Mouse (Mus musculus) layer of hippocampus, adult 8-10 months (tissue): ENCODE measurements around the gene Sp6. TPM values are rescaled to one million over a fixed set of nuclear protein-coding genes. Genes with fewer than 3 reads are reported as not detected.

Source experiments
- DNase-seq, 2 experiments: peaks; one replicate each; pipeline ENCODE4 v3.0.0; 2022; ENCODE audit warnings: low spot score in 2 of 2
- total RNA-seq, 4 experiments: library from RNA; stranded (reverse); gene quantifications; 2 replicates each; pipeline ENCODE4 v1.2.4; 2022

Gene Sp6
- total RNA-seq, 4 experiments from 2014 or later: 0.83 to 1.7 (median 1.5) TPM

DNA sequence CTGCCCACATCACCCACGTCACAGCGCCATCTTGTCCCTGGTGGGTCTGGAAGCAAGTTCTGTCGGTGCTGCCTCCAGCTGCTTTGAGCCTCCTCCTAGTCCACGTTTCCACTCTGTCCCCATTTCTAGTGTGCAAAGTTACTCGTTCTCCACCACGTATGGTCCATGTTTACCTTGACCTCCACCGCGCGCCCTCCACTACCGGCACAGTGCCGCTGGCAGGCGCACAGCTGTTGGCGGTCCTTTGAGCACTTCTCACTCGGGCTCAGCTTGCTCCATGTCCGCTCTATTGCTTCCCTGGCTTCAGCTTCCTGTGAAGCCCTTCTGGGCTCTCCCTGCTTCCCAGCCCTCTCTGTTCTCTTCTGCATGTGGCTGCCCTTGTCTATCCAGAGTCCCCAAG is 31.7 kb upstream of the Sp6 start:
- DNase-seq: no peak

DNA sequence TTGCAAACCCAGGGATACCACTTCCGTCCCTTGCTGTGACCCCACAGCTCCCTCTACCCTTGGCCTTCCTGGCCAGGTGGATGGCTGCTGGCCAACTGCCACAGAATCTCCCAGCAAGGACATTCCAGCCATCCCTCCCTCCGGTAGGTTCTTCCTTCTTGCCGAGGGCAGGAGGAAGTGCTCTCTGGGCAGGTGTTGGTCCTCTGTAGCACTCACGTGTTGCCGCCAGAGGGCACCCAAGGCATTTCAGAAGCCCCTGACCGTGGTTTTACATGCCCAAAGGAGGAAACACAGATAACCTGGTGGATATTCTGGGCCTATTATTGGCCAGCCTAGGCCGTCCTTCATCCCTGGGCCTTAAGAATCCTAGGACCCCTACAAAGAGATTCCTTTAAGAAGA is 30.8 kb upstream of the Sp6 start:
- DNase-seq: peak; percentile 69 to 80

DNA sequence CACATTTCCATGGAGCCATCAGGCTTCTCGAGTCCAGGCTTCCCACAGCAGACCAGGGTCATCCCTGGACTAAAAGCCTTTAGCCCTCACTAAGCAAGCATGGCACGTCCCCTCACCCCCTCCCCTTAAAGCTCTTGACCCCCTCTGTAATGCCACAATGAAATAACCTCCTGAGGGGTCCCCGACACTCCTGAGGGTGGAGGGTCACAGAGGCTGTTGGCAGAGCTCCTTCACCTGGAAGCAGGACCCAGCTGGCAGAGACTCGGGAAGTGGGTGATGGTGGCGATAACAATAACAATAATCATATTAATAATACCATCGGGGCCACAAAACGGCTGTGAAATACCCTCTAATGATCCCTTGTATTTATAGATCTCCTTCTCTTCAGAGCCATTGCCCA is 30.3 kb upstream of the Sp6 start, which contains the start of gene Sp2:
Sp2 (minus strand) TSS at position 101 of the 400 bp plus-strand sequence.
- no peak for DNase-seq

DNA sequence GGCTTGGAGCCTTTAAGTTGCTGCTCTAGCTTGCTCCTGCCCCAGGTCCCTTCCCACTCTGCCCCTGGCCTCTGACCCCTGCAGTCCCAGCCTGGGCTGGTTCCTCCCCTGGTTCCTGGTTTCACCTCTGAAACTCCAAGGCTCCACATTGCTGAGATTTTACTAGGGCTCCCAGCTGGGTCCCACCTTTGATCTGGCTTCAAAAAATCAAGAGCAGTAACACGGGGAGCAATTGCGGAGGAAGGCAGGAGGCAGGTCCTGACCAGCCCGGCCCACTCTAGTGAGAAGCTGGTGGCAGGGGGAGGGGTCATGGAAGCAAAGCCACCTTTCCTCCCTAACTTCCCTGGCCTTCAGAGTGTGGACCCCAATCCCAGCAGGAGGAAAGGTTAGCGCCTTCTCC is 28.3 kb upstream of the Sp6 start:
- no peak for DNase-seq

DNA sequence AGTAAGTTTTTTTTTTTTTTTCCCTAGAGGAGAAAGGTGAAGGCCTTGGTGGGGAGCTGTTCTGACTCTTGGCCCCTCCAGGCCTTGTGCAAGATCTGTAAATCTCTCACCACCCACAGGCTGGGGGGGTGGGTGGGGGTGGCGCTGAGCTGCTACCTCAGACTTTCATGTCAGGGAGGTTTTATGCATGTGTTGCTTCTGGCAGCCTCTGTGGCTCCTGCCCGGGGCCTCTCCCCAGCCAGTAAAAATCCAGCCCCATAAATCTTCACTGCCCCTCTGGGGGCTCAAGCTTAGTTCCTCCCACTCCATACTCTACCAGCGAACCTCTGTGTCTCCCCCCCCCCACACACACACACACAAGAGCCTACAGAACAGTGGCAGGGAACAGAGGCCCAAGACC is 26.7 kb upstream of the Sp6 start:
- DNase-seq: no peak

DNA sequence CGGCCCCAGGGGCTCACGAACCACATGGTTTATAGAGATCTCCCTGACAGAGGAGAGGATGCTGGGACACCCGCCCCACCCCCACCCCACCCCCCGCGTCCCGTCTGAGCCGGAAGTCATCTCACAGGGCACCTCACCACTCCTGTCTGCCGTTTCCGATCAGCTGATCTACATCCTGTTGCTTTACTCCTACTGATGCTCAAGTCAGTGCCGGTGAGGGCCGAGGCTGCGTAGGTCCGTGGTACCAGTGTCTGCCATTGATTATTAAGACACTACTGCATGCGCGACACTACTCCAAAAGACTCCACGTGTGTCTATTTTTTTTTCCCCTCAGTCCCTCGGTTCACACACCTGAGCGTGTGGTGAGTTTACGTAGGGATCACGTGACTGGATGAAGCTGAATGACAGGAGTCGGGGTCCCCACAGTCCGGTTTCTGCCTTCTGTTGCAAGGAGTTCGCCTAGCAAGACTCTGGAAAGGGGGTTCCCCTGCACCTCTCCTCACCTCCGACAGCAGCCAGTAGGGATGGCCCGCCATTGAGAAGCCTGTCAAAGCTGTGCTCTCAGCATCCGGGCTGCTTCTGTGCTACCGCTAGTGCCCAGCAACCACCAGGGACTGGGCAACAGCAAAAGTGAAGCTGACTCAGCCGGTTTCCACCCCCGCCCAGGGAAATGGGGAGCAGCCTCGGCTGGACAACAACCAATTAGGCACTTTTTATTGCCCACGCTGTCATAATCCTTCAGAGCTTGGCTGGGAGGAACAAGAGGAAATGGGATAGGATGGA is 25.1 kb upstream of the Sp6 start:
- peak in 1 of 2 experiments; percentile 42 for DNase-seq

DNA sequence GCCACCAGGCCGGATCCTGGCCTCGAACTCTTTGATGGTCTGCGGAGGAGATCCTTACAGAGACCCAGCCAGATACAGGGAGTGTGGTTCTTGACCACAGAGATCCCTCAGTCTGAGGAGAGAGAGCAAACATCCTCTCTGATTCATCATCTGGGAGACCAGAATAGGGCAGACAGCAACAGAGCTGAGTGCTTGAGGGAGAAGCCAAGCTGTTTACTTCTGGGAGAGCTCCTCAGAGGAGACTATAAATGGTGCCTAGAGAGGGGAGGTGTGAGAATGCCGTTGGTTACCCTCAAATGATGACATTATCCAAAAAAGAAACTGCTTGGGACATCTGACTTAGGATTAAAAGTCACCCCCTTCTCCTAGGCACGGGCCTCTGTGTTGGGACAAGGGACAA is 21.7 kb upstream of the Sp6 start:
- no peak for DNase-seq

DNA sequence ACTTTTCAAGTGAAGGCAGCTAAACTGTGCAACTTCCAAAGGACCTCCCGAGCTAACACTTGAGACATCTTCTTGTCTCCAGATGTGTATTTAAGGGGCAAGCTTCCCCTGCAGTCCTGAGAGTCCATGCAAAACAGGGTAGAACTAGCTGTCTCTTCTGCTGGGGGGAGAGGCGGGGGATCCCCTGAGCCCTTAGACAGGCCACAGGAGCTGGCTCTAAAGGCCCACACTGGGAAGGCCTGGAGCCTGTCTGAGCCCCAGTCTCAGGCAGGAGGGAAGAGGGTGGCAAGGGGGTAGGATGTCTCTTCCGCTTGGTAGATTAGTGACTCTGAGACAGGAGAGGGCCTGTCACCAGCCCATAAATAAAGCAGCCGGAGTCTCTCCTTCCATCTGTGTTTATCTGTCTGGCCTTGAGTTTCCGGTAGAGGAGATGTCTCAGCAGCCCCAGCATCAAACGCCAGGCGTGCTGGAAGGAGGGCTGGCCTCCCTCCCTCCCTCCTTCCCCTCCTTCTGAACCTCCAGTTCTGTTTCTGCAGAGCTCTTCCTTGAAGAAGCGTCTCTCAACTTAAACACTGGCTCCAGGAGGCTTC is 20.4 kb upstream of the Sp6 start:
- no peak for DNase-seq

DNA sequence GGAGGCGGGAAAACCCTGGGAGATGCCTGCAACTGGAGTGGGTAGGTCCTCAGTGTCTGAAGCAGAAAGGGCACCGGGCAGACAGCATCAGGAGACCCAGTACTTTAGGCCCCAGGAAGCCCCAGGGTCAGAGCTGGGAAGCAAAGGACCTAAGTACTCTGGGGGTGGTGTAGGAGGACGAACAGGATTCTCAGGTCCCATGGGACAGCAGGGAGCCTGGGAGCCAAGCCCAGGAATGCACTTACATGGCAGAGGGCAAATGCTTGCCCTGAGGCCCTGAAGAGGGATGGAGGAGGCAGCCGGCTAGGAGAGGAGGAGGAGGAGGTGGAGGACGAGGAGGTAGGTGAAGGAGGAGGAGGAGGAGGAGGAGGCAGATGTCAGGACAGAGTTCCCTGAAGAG is 18.2 kb upstream of the Sp6 start:
- DNase-seq: no peak

DNA sequence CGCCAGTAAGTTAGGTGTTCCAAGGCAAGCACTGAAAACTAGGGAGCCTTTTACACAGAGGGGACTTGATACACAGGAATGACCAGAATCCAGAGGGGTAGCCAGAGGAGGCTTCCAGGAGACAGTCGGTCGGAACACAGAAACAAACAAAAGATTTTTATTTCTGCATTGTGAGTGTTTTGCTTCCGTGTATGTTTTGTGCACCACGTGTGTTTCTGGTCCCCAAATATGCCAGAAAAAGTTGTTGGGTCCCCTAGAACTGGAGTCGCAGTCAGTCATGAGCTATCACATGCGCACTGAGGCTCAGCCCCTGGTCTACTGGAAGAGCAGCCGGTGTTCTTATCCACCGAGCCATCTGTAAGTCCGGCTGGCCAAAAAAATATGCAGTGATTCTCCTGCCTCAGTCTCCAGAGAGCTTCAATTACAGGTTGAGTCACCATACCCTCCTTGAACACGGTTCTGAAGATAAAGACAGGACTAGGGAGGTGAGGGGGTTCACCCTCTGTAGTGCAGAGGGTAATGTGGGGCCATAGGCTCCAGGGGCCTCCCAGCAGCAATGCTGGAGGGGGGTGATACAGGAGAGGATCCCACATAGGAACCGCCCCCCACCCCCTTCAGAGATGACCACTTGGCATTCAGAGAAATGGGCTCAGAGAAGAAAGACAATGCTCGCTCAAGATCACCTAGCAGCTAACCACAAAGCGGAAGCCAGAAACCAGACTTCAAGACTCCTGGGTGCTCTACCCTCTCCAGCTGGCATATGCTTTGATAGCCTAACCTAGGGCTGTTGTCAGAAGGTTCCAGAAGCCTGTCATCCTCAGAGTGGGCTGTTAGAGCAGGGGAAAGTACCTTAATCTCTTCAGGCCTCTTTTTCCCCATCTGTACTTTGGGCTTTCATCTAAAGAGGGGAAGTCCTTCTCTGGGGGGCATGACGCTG is 17.1 kb upstream of the Sp6 start:
- no peak for DNase-seq

DNA sequence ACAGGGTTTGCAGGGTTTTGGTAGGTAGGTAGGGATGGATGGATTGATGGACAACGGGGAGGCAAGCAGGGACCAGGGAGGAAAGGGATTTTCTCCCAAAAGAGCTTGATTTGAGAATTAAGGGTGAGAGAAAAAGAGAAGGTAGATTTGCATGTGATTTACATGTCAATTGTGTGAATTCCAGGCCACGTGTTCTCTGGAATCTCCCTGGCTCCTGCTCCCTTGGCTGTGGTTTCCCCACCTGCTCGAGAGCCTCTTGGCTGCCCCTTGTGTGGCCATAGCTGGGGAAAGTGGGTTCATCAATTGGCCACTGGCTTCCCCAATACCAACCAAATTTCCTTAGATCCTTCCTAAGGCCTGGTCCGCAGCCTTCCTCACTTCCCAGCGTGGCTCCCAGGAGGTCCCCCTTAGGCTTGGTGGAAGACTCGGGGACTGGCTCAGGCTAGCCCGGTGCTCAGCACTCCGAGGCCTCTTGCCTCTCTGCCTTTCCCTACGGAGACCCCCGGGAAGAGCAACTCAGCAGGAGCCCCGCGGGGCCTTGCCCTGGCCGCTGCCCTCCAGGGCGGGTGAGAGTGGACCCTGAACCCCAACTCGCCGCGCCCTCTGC is 16.3 kb upstream of the Sp6 start:
- DNase-seq: no peak

DNA sequence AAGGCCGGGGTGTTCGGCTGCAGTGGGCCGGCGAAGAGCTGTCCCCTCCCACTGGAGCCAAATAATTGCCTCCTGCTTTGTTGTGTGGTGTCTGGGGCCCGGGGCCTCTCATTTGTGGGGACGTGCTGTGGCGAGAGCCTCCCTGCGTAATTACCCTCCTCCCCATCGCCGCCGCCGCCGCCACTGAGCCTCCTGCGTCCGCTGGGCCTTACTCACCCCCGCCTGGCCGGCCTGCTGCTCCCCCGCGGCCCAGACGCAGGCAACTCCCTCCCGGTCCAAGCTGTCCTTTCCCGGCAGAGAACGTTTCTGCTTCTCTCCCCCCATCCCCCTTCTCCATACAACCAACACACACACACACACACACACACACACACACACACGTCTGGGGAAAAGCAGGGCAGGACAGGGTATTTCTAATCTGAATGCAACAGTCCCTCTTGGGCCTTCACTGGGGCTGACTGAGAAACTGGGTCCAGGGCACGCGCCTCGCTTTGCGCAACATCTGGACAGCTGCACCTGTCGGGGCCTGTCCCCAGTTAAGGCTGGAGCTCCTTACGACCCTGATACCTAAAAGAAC is 15.7 kb upstream of the Sp6 start:
- DNase-seq: no peak

DNA sequence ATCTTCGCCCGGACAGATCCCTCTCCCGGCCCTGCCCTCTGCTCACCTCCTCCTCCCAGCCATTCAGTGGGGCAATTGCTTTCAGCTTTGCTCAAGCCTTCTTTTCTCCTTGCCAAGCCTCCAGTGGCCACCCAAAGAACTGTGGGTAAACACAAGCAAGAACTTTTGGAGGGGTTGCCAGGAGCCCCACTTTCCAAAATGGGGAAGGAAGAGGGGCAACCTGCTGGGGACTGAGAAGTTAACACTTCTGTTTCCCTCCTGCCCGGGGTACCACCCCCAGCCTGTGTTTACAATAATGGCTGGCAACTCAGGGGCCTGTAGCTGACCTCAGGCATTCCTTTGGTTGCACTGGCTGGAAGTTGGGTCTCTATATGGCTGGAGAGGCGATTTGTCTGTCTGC is 10.0 kb upstream of the Sp6 start:
- no peak for DNase-seq

DNA sequence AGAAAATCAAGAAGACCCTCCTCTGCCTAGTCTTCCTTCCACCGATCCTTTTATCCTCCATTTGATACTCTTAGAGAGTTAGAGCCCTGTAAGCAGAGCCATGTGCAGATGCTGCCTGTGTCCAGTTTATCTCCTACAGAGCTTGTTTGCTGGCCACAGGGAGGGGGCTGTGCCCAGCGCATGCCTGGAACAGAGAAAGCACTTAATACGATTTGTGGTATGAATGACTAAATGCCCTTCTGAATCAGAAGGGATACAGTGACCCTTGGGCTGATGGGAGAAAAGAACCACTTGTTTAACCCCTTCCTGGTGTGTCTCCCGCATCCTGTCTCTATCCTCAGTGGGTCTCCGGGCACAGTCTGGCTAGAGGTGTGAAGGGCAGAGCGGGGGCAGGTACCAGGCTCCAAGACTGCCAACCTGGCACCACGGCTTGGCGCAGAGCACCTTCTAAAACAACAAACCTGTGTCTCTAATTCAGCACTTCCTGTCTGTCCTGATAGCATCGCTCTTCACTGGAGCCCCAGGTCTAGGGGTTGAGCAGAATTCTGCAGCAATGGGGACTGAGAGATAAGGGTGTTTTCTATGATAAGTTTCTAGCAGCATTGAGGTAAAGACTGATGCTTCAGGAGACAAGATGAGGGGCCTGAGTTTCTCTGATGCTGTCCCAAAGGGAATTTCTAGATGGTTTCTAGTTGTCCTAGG is 6.0 kb upstream of the Sp6 start:
- DNase-seq: no peak

DNA sequence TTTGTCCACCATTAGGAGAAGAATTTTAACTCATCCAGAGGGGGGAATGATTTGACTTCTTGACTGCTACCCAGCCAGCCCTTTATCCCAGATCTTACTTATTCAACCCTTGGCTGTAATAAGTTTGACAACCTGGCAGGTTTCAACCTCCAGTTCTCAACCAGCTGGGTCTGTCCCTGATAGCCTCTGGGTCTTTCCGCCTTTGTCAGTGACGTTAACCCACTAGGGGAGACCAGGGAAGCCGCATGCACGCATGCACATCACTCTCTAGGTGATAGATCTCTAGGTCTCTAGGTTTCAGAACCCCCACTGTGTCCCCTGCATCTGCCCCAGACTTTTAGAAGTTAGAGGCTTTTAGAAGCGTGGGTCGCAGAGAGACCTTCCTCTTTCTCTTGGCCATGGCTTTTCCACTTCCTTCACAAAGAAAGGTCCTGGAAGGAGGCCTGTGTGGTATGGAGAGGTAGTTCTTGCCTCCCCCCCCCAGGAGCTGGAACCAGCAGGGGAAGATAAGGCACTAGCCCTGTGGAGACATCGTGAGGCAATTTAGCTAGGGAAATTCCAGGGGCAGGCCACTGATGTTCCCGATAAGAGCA is 3.9 kb upstream of the Sp6 start:
- no peak for DNase-seq

DNA sequence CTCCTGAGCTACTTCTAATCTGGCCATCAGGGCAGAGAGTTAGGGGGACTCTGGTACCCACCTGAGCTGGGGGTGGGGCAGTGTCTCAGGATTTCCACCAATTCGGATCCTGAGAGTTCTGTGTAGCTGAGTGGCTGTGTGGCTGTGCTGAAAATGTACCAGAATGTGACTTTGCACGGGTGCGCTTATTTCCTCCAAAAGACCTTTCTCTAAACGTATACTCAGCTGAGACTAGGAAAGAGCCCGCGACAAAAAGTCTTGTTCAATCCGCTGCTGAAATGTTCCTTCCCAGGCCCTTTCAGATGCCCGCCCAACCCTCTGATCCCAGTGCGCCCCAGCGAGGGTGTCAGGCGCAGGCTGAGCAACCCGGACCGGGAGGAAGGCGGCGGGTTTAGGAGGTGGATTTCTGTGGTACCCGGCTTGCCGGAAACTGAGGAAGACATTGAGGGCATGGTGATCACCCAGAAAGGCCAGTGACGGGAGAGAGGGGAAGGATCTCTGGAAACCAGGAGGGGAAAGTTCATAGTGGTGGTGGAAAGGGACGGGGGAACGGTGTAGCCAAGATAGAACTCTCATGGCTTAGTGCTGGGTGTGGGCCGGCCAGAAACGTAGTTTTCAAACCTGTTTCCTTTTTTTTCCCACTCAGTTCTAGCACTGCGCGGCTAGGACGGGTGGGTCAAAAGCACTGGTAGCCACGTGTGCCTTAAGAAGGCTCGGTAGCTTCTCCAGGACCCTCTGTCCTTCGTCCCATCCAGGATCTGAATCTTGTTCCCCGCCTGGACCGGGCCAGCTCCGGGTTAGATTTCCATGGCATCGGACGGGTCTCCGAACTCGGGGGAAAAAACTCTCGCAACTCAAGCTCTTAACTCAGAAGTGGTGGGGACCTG is 4.7 kb downstream of the Sp6 start:
- DNase-seq: no peak

DNA sequence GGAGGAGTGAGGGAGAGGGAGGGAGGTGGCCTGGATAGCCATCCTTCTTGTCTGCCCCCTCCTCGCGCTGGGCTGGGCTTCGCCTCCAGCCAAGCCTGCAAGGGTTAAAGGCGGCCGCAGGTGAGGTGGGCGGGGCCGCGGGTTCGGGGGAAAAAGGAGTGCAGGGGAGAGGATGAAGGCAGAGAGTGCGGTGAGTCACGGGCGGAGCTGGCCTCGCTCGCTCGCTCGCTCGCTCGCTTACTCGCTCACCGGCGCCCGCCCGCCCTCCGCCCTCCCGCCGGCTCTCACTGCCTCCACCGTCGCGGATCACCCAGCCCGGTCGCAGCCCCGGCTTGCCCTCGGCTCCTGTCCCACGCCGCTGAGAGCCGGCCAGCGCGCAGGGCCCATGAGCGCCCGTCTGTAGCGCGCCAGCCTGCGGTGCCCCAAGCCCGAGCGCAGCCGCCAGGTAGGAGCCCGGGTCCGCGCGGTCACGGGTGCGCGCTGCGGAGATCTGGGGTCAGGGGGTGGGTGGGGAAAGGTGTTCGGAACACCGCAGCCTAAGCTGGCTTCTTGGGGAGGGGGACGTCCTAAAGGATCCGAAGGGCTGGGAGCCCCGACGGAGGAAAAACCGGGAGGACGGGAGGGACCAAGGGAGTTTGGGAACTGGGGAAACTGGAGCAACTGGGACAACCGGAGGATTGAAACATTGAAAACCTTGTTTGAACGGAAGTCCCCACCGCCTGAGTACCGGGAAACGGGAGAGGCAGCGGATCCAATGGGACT is 5.6 kb downstream of the Sp6 start:
- no peak for DNase-seq

DNA sequence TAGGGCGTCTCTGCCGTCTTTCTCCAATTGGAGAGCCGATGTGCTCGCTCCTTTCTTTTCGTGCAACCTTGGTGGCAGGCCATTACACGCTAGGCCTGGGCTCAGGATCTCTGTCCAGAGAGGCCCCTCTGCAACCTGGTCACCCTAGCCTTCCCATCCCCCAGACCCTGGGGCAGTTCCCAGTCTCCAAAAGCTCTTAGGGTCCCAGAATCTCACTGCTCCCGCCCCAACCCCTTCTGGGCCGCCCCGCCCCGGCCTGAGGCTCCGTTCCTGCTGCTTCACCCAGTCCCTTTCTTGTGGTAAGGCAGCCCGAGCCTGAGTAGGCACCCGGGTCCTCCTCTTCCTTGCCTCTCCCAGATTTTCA is 6.1 kb downstream of the Sp6 start:
- no peak for DNase-seq
